Mouse (Mus musculus) cortical plate, adult 2 months (tissue): ENCODE results near the gene Dlg4. TPM values are rescaled to one million over a fixed set of nuclear protein-coding genes. Genes with fewer than 3 reads are reported as not detected.
A peak's percentile ranks its signal among the peaks of the same experiment; 100 is the strongest.
"Not testable (repeated sequence)": the region's sequence is repeated elsewhere in the genome, so short reads cannot be mapped to it uniquely, and the experiment has no call there.

Source experiments
- H3K27ac ChIP-seq: fragments of 200-500 bp; 2 replicates; pipeline ENCODE4 v1.5.1; 2012; ENCODE audit warnings: low read length, control low read depth, inconsistent platforms; ENCODE audit not compliant: insufficient read depth
- H3K4me1 ChIP-seq: fragments of 200-500 bp; 2 replicates; pipeline ENCODE4 v1.6.1; 2011; ENCODE audit warnings: low read length; ENCODE audit not compliant: control insufficient read depth, insufficient read depth
- H3K4me3 ChIP-seq: fragments of 200-500 bp; 2 replicates; pipeline ENCODE4 v1.5.1; 2011; ENCODE audit warnings: mild to moderate bottlenecking, low read length, control low read depth; ENCODE audit not compliant: insufficient read depth
- CTCF ChIP-seq: fragments of 200-500 bp; IDR thresholded peaks from 2 replicates; pipeline ENCODE4 v1.5.1; 2011; ENCODE audit warnings: mild to moderate bottlenecking, control low read depth, low read length; ENCODE audit not compliant: insufficient read depth; ENCODE audit errors: extremely low read depth
- POLR2A ChIP-seq: fragments of 200-500 bp; IDR thresholded peaks from 2 replicates; pipeline ENCODE4 v1.6.1; 2011; ENCODE audit warnings: mild to moderate bottlenecking, low read length, control low read depth; ENCODE audit not compliant: insufficient read depth; ENCODE audit errors: extremely low read depth
- polyA plus RNA-seq: library from polyadenylated mRNA; depleted of rRNA; stranded (reverse); fragments of >200 nt; gene quantifications from 2 replicates; pipeline ENCODE4 v1.2.3, GENCODE M21; 2012

Gene Dlg4
- polyA plus RNA-seq, 1 experiment = 816 TPM

DNA sequence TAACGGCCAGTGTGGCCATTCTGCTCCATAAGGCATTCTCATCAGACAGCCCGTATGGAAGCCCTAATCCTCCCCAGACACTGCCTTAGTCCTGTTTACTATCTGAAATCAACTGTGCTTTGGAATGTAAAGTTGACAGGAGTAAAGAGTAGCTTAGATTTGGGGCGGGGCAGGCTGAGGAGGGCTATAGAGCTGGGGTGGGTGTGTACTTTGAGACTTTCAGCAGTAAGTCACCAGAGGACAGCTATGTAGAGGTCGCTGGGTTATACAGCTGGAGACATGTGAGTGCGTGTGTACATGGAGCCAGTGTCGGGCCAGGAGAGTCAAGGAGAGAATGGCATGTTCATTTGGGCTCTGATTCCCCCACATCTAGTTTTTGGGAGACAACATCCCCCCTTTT lies 43.2 kb downstream of the Dlg4 start:
- Histone ChIP-seq H3K4me1 (no peaks in the 10 kb centered on the region), H3K27ac (no peak overlapping the region), H3K4me3 (no peak overlapping the region)
- TF ChIP-seq POLR2A = no peak
- no peak for TF ChIP-seq CTCF

DNA sequence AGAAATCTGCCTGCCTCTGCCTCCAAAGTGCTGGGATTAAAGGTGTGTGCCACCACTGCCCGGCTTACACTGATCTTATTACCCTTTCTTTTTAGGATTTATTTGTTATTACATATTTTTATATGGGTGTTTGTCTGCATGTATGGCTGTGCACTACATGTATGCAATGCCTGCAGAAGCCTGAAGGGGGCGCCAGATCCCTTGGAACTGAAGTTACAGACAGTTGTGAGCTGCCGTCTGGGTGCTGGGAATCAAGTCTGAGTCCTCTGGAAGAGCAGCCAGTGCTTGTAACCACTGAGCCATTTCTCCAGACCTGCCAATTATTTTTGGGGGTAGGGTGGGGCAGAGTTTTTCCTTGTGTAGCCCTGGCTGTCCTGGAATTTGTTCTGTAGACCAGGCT lies 46.3 kb downstream of the Dlg4 start:
- Histone ChIP-seq H3K4me3 (no peak overlapping the region), H3K27ac (no peak overlapping the region), H3K4me1 (no peaks in the 10 kb centered on the region)
- TF ChIP-seq POLR2A = no peak
- no peak for TF ChIP-seq CTCF

DNA sequence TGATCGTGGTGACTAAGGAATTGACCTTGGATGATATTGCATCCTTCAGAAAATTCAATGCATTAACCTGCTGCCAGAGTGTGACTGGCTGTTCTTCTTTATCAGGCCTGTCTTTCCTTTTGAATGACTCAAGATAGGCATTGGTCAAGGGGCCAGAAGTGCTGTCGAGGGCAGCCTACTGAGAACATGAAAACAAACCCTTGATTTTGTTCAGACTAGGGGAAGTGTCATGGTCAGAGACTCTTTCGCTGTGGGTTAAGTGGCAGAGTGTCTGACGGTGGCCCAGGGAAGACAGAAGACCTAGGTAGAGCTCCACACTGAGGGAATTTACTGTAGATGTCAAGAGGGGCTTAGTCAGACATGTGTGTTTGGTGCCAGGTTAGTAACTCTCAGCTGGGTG lies 50.0 kb downstream of the Dlg4 start:
- Histone ChIP-seq H3K27ac (0 out of 2 replicates have a peak overlapping the region, but pooled peaks have one; percentile 21), H3K4me3 (no peak overlapping the region), H3K4me1 (no peaks in the 10 kb centered on the region)
- TF ChIP-seq POLR2A (no peak), CTCF (no peak)

DNA sequence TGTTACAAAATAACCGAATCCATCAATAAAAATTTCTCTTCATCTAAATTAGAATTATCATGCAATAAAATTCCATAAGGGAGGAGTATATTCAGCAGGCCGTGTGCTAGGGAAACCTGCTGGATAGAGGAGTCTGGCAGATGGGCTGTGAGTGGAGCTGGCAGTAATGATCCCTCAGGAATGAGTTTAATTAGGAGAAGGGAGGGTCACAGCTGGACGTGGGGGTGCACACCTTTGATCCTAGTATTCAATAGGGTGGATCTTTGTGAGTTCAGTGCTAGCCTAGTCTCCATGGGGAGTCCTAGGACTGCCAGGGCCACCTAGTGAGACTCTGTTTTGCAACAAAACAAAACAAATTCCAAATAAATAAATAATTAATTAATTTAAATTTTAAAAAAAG lies 51.5 kb downstream of the Dlg4 start:
- no peak overlapping the region for H3K27ac ChIP-seq
- H3K4me3 ChIP-seq = no peak overlapping the region
- no peaks in the 10 kb centered on the region for H3K4me1 ChIP-seq
- TF ChIP-seq POLR2A (no peak), CTCF (no peak)

DNA sequence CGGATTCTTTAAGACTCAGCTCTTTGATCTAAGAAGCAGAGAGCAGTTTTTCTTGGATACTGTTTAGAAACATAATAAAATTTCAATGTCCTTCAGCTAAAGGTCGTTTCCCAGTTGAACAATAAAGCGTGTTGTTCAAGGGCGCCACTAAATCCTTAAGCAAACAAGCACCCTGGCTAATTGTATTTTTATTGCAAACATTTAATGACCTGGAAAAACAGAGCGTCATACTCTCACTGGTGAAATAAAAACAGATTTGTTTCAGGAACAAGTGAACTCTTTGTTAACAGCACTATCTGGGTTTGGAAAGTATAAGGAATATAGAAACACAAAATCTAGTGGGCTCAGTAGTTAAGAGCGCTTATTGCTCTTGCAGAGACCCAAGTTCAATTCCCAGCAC lies 53.3 kb downstream of the Dlg4 start:
- no peak overlapping the region for H3K27ac ChIP-seq
- TF ChIP-seq CTCF (no peak), POLR2A (no peak)

DNA sequence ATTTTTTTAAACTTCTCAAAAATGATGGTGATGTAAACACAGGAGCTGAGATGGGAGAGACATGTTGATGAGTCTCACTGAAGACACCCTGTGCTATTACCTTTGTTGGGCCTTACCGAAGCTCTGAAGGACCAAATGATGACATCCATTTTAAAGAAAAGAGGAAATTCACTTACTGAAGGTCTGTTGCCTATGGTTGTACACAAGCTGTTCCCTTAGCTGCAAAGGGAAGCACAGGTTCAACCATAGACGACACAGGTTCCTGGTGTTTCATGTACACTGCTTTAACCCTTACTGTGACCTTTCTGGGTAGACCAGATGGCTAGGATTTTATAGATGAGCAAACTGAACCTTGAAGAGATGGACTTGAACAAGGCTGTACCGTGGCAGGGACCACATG lies 53.9 kb downstream of the Dlg4 start:
- H3K4me1 ChIP-seq, H3K4me3 ChIP-seq, H3K27ac ChIP-seq: not testable (repeated sequence)

More for the DNA sequence above, 53.3 kb downstream of the Dlg4 start:
- Histone ChIP-seq H3K4me3 (no peak overlapping the region), H3K4me1 (no peaks in the 10 kb centered on the region)

DNA sequence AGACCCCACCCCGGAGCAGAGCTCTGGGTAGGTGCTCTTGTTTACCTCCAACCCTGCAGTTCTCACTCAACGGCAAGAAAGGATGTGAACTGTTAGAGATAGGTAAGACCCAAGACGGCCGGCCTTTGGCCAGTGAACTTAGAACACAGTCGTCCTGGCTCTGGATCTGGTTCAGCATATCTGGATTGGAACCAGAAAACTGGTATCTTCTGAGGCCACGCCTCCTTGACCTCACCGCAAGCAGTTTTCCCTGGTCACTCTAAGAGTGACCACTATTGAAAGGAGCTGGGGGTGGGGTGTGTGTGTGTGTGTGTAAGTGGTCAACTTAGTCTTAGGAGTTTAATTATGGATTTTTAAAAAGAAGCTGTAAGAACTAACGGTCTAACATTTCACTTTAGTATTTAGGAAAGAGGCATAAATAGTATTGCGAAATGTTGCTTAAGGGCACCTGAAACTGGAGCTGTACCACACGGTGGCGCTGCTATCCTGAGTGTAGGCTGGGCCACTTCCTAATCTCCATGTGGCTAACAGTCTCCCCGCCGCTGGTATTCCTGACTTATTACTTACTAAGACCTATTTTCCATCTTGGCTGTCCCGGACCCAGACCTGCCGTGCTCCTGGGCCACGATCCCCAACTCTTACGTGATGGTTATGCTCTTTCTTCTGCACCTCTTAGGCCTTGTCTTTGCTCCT lies 57.8 kb downstream of the Dlg4 start:
- no peaks in the 10 kb centered on the region for H3K4me1 ChIP-seq
- H3K4me3 ChIP-seq = no peak overlapping the region
- H3K27ac ChIP-seq = no peak overlapping the region
- TF ChIP-seq POLR2A (no peak), CTCF (peak; percentile 95)

DNA sequence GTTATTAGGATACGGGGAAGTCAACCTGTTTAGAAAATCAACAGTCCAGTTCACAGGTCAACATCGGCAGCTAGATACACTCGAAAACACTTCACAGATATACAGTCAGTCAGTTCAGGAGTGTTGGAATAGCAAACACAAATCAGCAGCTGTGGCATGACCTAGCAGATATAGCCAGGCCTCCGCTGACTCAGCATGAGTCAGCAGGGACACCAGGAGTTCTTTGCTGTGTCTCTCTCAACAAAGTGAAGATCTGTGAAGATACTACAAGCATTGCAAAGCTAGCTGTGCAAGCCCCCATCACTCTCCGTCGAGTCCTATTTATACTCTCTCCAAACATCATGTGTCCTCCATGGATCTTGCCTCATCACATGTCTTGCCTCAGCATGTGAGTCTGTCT lies 58.8 kb downstream of the Dlg4 start:
- TF ChIP-seq POLR2A (no peak), CTCF (no peak)
- Histone ChIP-seq H3K4me3 (no peak overlapping the region), H3K27ac (no peak overlapping the region), H3K4me1 (no peaks in the 10 kb centered on the region)

DNA sequence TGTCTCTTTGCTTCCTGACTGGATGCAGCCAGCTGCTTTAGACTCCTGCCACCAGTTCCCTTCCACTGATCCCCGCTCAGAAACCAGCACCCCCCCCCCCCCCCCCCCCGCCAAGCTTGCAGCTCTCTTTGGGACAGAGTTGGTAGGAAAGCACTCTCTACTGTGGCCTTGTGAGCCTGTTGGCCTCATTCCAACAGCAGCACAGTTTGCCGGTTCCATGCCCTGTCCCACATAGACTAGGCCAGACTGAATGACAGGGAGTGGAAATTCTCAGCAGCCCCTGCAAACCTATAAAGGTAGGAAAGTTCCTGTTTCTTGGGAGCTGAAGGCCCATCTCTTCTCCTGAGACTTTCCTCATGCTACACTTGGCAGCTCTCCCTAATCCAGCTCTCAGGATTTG lies 60.7 kb downstream of the Dlg4 start:
- TF ChIP-seq POLR2A (no peak), CTCF (no peak)
- no peaks in the 10 kb centered on the region for H3K4me1 ChIP-seq

DNA sequence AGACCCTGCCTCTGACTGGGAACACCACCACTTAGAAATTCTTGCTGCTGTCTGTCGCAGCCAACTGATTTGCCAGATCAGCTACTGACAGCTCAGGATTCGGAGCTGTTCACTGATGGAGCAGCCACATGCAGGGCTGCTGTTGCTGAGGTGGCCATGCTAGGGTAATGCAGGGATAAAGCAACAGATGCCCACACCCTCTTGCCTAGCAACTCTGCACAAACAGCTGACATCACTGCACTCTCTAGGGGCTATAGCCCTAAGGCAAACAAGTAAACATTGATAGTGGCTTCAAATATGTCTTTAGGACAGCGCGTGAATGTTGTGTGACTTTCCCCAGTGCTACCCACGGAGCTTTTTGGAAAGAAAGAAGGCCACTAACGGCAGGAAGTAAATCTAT lies 62.4 kb downstream of the Dlg4 start:
- H3K27ac ChIP-seq = no peak overlapping the region
- no peaks in the 10 kb centered on the region for H3K4me1 ChIP-seq
- no peak overlapping the region for H3K4me3 ChIP-seq
- TF ChIP-seq POLR2A = no peak
- no peak for TF ChIP-seq CTCF

More for the DNA sequence above, 60.7 kb downstream of the Dlg4 start:
- no peak overlapping the region for H3K27ac ChIP-seq
- no peak overlapping the region for H3K4me3 ChIP-seq
